Mouse (Mus musculus) CH12.LX (cell line): ENCODE measurements around the gene Nlrc5. TPM values are rescaled to one million over a fixed set of nuclear protein-coding genes. Genes with fewer than 3 reads are reported as not detected.

Source experiments
- DNase-seq: peaks from one replicate; pipeline ENCODE4 v3.0.0-alpha.2; 2013; ENCODE audit errors: extremely low read depth
- H3K27ac ChIP-seq: 2 replicates; pipeline ENCODE4 v1.5.1; 2012; ENCODE audit warnings: low read depth, mild to moderate bottlenecking, control low read depth, moderate library complexity; ENCODE audit not compliant: insufficient read depth
- H3K27me3 ChIP-seq: replicated peaks from 2 replicates; pipeline ENCODE3; 2012; ENCODE audit warnings: inconsistent platforms
- H3K36me3 ChIP-seq, 2 experiments: replicated peaks in 1 of 2; 2 replicates each; pipeline versions ENCODE3 to v1.6.1; 2012; ENCODE audit warnings: inconsistent platforms in 1 of 2, low read length in 1 of 2, mild to moderate bottlenecking in 1 of 2, mixed read lengths in 1 of 2, moderate library complexity in 1 of 2; ENCODE audit not compliant: control insufficient read depth in 1 of 2, insufficient read depth in 1 of 2
- H3K4me1 ChIP-seq, 2 experiments: 2 replicates each; pipeline ENCODE4 v1.6.1; 2012; ENCODE audit warnings: inconsistent platforms in 1 of 2, moderate library complexity in 1 of 2; ENCODE audit not compliant: insufficient read depth in 2 of 2, control insufficient read depth in 1 of 2
- H3K4me2 ChIP-seq: 2 replicates; pipeline ENCODE4 v1.6.1; 2012; ENCODE audit warnings: low read depth, mild to moderate bottlenecking, control low read depth; ENCODE audit not compliant: poor library complexity, insufficient read depth, severe bottlenecking
- H3K4me3 ChIP-seq, 3 experiments: fragments of 150-350 bp in 1 of 3; sonication (generic) in 1 of 3; replicated peaks in 1 of 3; 2 replicates each; pipeline versions ENCODE3 to v1.5.1; 2011 to 2012; ENCODE audit warnings: low read depth in 2 of 3, low read length in 2 of 3, mild to moderate bottlenecking in 2 of 3, moderate library complexity in 2 of 3, control low read depth in 1 of 3, improper control_type of control experiment in 1 of 3, inconsistent platforms in 1 of 3, mixed read lengths in 1 of 3; ENCODE audit not compliant: poor library complexity in 1 of 3
- H3K79me2 ChIP-seq: replicated peaks from 2 replicates; pipeline ENCODE4 v1.6.1; 2012; ENCODE audit warnings: mild to moderate bottlenecking, moderate library complexity; ENCODE audit not compliant: control insufficient read depth, poor library complexity, insufficient read depth, severe bottlenecking; ENCODE audit errors: extremely low read depth
- H3K9ac ChIP-seq: 2 replicates; pipeline ENCODE4 v1.6.1; 2012; ENCODE audit warnings: low read depth, mild to moderate bottlenecking, control low read depth, moderate library complexity; ENCODE audit not compliant: insufficient read depth
- H3K9me3 ChIP-seq: replicated peaks from 2 replicates; pipeline ENCODE3; 2012; ENCODE audit warnings: low read length, inconsistent platforms, mixed read lengths
- CHD1 ChIP-seq: IDR thresholded peaks from 2 replicates; pipeline ENCODE4 v1.6.1; 2012; ENCODE audit warnings: low read depth, low read length, improper control_type of control experiment, inconsistent platforms
- ETS1 ChIP-seq: conservative IDR thresholded peaks from 2 replicates; pipeline ENCODE4 v1.6.1; 2012; ENCODE audit warnings: low read depth, mild to moderate bottlenecking, inconsistent platforms, low read length, improper control_type of control experiment, moderate library complexity
- IRF4 ChIP-seq: IDR thresholded peaks from 2 replicates; pipeline ENCODE4 v1.6.1; 2014; ENCODE audit warnings: low read depth, mild to moderate bottlenecking, inconsistent platforms, low read length, improper control_type of control experiment
- MYC ChIP-seq: IDR thresholded peaks from 2 replicates; pipeline ENCODE4 v1.6.1; 2011; ENCODE audit warnings: low read depth, mild to moderate bottlenecking, improper control_type of control experiment, low read length
- NRF1 ChIP-seq: IDR thresholded peaks from 2 replicates; pipeline ENCODE4 v1.6.1; 2014; ENCODE audit warnings: low read depth, mild to moderate bottlenecking, inconsistent platforms, low read length, improper control_type of control experiment, moderate library complexity
- RAD21 ChIP-seq: IDR thresholded peaks from 2 replicates; pipeline ENCODE4 v1.6.1; 2011; ENCODE audit warnings: low read depth, mild to moderate bottlenecking, low read length, improper control_type of control experiment, moderate library complexity
- RCOR1 ChIP-seq: conservative IDR thresholded peaks from 2 replicates; pipeline ENCODE4 v1.6.1; 2012; ENCODE audit warnings: low read depth, mild to moderate bottlenecking, inconsistent platforms, low read length, improper control_type of control experiment
- SMC3 ChIP-seq: IDR thresholded peaks from 2 replicates; pipeline ENCODE4 v1.6.1; 2011; ENCODE audit warnings: low read depth, low read length, improper control_type of control experiment
- TBP ChIP-seq: conservative IDR thresholded peaks from 2 replicates; pipeline ENCODE4 v1.6.1; 2011; ENCODE audit warnings: low read depth, low read length, improper control_type of control experiment
- UBTF ChIP-seq: IDR thresholded peaks from 2 replicates; pipeline ENCODE4 v1.6.1; 2012; ENCODE audit warnings: low read depth, mild to moderate bottlenecking, inconsistent platforms, low read length, improper control_type of control experiment, moderate library complexity
- USF2 ChIP-seq: conservative IDR thresholded peaks from 2 replicates; pipeline ENCODE4 v1.6.1; 2011; ENCODE audit warnings: low read depth, low read length, improper control_type of control experiment
- ZC3H11A ChIP-seq: IDR thresholded peaks from 2 replicates; pipeline ENCODE4 v1.6.1; 2012; ENCODE audit warnings: low read depth, mild to moderate bottlenecking, inconsistent platforms, low read length, improper control_type of control experiment
- ZMIZ1 ChIP-seq: IDR thresholded peaks from 2 replicates; pipeline ENCODE4 v1.6.1; 2012; ENCODE audit warnings: low read depth, mild to moderate bottlenecking, inconsistent platforms, low read length, improper control_type of control experiment
- ZNF384 ChIP-seq: IDR thresholded peaks from 2 replicates; pipeline ENCODE4 v1.6.1; 2012; ENCODE audit warnings: low read depth, low read length, improper control_type of control experiment, inconsistent platforms
- dilution Hi-C: fragments of 300-500 bp; cut with MboI; formaldehyde crosslinking; loops from 2 replicates; pipeline ENCODE4 v1.14.3; 2020; ENCODE audit warnings: low sequenced_read_pairs; ENCODE audit not compliant: extremely low pct_unique_long_range_greater_than_20kb, extremely low pct_ligation_motif_present
- in situ Hi-C: fragments of 300-500 bp; cut with MboI; formaldehyde crosslinking; loops from 3 replicates; pipeline ENCODE4 v1.14.3; 2019; ENCODE audit warnings: low sequenced_read_pairs, low pct_ligation_motif_present, low pct_unique_long_range_greater_than_20kb, mixed read lengths
- polyA plus RNA-seq: library from polyadenylated mRNA; unstranded; fragments of >175 nt; gene quantifications from 2 replicates; pipeline ENCODE4 v1.2.1, GENCODE M21; 2012; ENCODE audit warnings: low read depth; ENCODE audit not compliant: insufficient read length
- total RNA-seq, 2 experiments: library from RNA; depleted of rRNA; stranded (reverse); fragments of 300-350 nt in 1 of 2; fragments of >200 nt in 1 of 2; gene quantifications; 2 replicates each; pipeline ENCODE4 v1.2.3; 2012 to 2014

The Nlrc5 gene
- total and polyA plus RNA-seq, 3 experiments, result 58.6 to 72.5 (median 60.2) TPM

GRCm38 (mm10) chr8:94566446-94567158 lies 132.4 kb downstream of the Nlrc5 start:
- no peak overlapping the region for H3K4me3 ChIP-seq
- peaks cover 20 to 43% of the 10 kb centered on the region in 2 experiments for H3K36me3 ChIP-seq
- peaks cover 20% of the 10 kb centered on the region for H3K79me2 ChIP-seq
- in situ Hi-C loops, result no loop called here
- no peaks in the 10 kb centered on the region for H3K27me3 ChIP-seq
- TF ChIP-seq ZMIZ1 (no peak), ZC3H11A (no peak), NRF1 (no peak), CHD1 (no peak), ETS1 (no peak), USF2 (no peak), RCOR1 (no peak), UBTF (no peak), MYC (no peak), TBP (no peak)
- dilution Hi-C loops, result no loop called here
- no peaks in the 10 kb centered on the region for H3K9me3 ChIP-seq
- no peak for DNase-seq
- peaks cover 54 to 75% of the 10 kb centered on the region in 2 experiments for H3K4me1 ChIP-seq
- H3K9ac ChIP-seq, result no peak overlapping the region
- peak overlapping the region; percentile 24; the same call in 1 of the 2 replicates for H3K27ac ChIP-seq
- no peak overlapping the region for H3K4me2 ChIP-seq

- peaks cover 58 to 82% of the 10 kb centered on the region in 2 experiments for H3K4me1 ChIP-seq
- in situ Hi-C loops (no loop called here), dilution Hi-C loops (no loop called here)
- TF ChIP-seq IRF4, result no peak
- TF ChIP-seq SMC3, result no peak
- no peak for TF ChIP-seq RAD21
- no peak for TF ChIP-seq ZNF384
- H3K27me3 ChIP-seq, result no peaks in the 10 kb centered on the region
- H3K36me3 ChIP-seq, result peaks cover 20 to 44% of the 10 kb centered on the region in 2 experiments
- peak overlapping the region; percentile 98; the same call in 1 of the 2 replicates for H3K27ac ChIP-seq
- H3K4me2 ChIP-seq, result no peak overlapping the region
- no peaks in the 10 kb centered on the region for H3K9me3 ChIP-seq
- no peak overlapping the region for H3K4me3 ChIP-seq
- DNase-seq, result no peak
- peaks cover 20% of the 10 kb centered on the region for H3K79me2 ChIP-seq
- H3K9ac ChIP-seq, result no peak overlapping the region
These were observed 133.1 kb downstream of the Nlrc5 start for GRCm38 (mm10) chr8:94567159-94567849.
